8 mouse cellular contexts compared by ENCODE assay signal in genomic region chr13:55513111-55513748, GRCm38 (mm10). TPM values are rescaled to one million over a fixed set of nuclear protein-coding genes. Genes with fewer than 3 reads are reported as not detected.
DNase-seq lines count a peak whose midpoint lies in the region; ATAC-seq and TF ChIP-seq lines count a peak whose summit lies in the region.

TSS of gene Pdlim7 (minus strand) at chr13:55513676.

- H3K79me2 ChIP-seq in liver, adult 2 months (ENCODE audit: control insufficient read depth, insufficient read depth, low read length): no peaks in the 10 kb centered on the region

- TF ChIP-seq CTCF in brain, embryonic 14.5 days (IDR thresholded peaks at IDR 0.05; ENCODE audit: borderline replicate concordance, extremely low read depth, insufficient read depth, insufficient read length): peak; percentile 92
- peak; percentile 86 for TF ChIP-seq CTCF in liver, adult 2 months (IDR thresholded peaks at IDR 0.05; ENCODE audit: low read depth, low read length)

- H3K4me1 ChIP-seq in heart, embryonic 10.5 days: peaks cover 49% of the 10 kb centered on the region
- H3K4me1 ChIP-seq in kidney, embryonic 15.5 days: peaks cover 37% of the 10 kb centered on the region
- peaks cover 13% of the 10 kb centered on the region for H3K4me1 ChIP-seq in liver, adult 2 months (ENCODE audit: control insufficient read depth, insufficient read depth, low read length)

- H3K9ac ChIP-seq in kidney, embryonic 15.5 days: peak within 1 kb of the TSS; percentile 82
- H3K9ac ChIP-seq in liver, adult 2 months (ENCODE audit: low read depth, low read length): peak within 1 kb of the TSS; percentile 92

- TF ChIP-seq POLR2A in brain, embryonic 14.5 days (IDR thresholded peaks at IDR 0.05; ENCODE audit: borderline replicate concordance, extremely low read depth, insufficient read depth, insufficient read length, poor library complexity, severe bottlenecking): peak; percentile 100
- TF ChIP-seq POLR2A in liver, adult 2 months (IDR thresholded peaks at IDR 0.05; ENCODE audit: extremely low read depth, insufficient read depth, low read length): peak; percentile 97

- DNase-seq in CD4-positive helper T cell, adult 2 months (ENCODE audit: low read depth, low spot score): peak; percentile 84
- peak; percentile 89 for DNase-seq in brain, embryonic 14.5 days (ENCODE audit: low read depth)
- DNase-seq in heart, embryonic 10.5 days (ENCODE audit: low spot score): peak; percentile 94
- DNase-seq in liver, adult 2 months (ENCODE audit: extremely low read depth, low read depth, low spot score): peak; percentile 59
- peak; percentile 76 to 81 for DNase-seq in spleen, postnatal 36 days (ENCODE audit: low spot score in 2 of 2)

- no peaks in the 10 kb centered on the region for H3K9me3 ChIP-seq in heart, embryonic 10.5 days
- H3K9me3 ChIP-seq in kidney, embryonic 15.5 days (replicated peaks): no peaks in the 10 kb centered on the region

- peak within 1 kb of the TSS; percentile 89 for H3K4me2 ChIP-seq in kidney, embryonic 15.5 days

- H3K27ac ChIP-seq in heart, embryonic 10.5 days: peak within 1 kb of the TSS; percentile 98
- H3K27ac ChIP-seq in kidney, embryonic 15.5 days: peak within 1 kb of the TSS; percentile 94
- H3K27ac ChIP-seq in liver, adult 2 months (replicated peaks; ENCODE audit: insufficient read depth, low read depth, low read length): peak within 1 kb of the TSS; percentile 69

- H3K27me3 ChIP-seq in heart, embryonic 10.5 days (ENCODE audit: insufficient read depth, poor library complexity, severe bottlenecking): peaks cover 12% of the 10 kb centered on the region
- peaks cover 8% of the 10 kb centered on the region; the same call in 1 of the 2 replicates for H3K27me3 ChIP-seq in kidney, embryonic 15.5 days
- H3K27me3 ChIP-seq in liver, adult 2 months (ENCODE audit: control insufficient read depth, insufficient read depth, low read length): no peaks in the 10 kb centered on the region

- WGBS in heart, embryonic 10.5 days: under 1% methylated on average over 55 of the region's 55 CpGs
- under 1% methylated on average over 55 of the region's 55 CpGs for whole genome bisulfite sequencing in kidney, embryonic 15.5 days
- WGBS in liver, adult 2 months: under 1% methylated on average over 55 of the region's 55 CpGs

- ATAC-seq in erythroblast, adult 5-6 weeks (replicated peaks; ENCODE audit: low FRiP score, poor library complexity, severe bottlenecking): peak; percentile 85
- peak; percentile 73 for ATAC-seq in kidney, embryonic 15.5 days (replicated peaks; ENCODE audit: low FRiP score)
- ATAC-seq in monocyte, adult 5-6 weeks (replicated peaks; ENCODE audit: insufficient number of reproducible peaks, low FRiP score, low TSS enrichment, poor library complexity, severe bottlenecking): peak; percentile 56

- H3K4me3 ChIP-seq in heart, embryonic 10.5 days: peak within 1 kb of the TSS; percentile 98
- H3K4me3 ChIP-seq in kidney, embryonic 15.5 days (replicated peaks): peak within 1 kb of the TSS; percentile 89
- H3K4me3 ChIP-seq in liver, adult 2 months (ENCODE audit: insufficient read depth, low read depth, low read length): peak within 1 kb of the TSS; percentile 91

- H3K36me3 ChIP-seq in heart, embryonic 10.5 days: peaks cover 38% of the 10 kb centered on the region
- H3K36me3 ChIP-seq in kidney, embryonic 15.5 days: peaks cover 23% of the 10 kb centered on the region
- no peaks in the 10 kb centered on the region for H3K36me3 ChIP-seq in liver, adult 2 months (ENCODE audit: control insufficient read depth, insufficient read depth, low read length)

RNA-seq across cellular contexts. Expression of gene Pdlim7, which starts in this region (rescaled TPM):
- 118 and 126 TPM in 2 replicates for polyA plus RNA-seq in brain, embryonic 14.5 days (2012; rRNA removed)
- 1.7 and 1.9 TPM in 2 replicates for total RNA-seq in erythroblast, adult 5-6 weeks (2015; ENCODE audit: low replicate concordance)
- 2.4 and 2.9 TPM in 2 replicates for total RNA-seq in erythroblast, adult 5-6 weeks (2017; ENCODE audit: low replicate concordance)
- 397 and 462 TPM in 2 replicates for polyA plus RNA-seq in heart, embryonic 10.5 days (2016; fragmentation: Nextera tagmentation; extraction: Ambion mirVana)
- polyA plus RNA-seq in kidney, embryonic 15.5 days (2015; fragmentation: Nextera tagmentation; extraction: Ambion mirVana): 141 and 169 TPM in 2 replicates
- 3.6 and 6.4 TPM in 2 replicates for total RNA-seq in liver, adult 2 months (2014; rRNA removed)
- polyA plus RNA-seq in liver, adult 2 months (2012; rRNA removed): 6.7 and 10.2 TPM in 2 replicates
- 4.7 to 13.5 TPM (median 10.5 TPM) in 3 replicates for total RNA-seq in monocyte, adult 5-6 weeks (2017)

Comparison
In these comparisons a context has a peak if more than half of its experiments do, and no peak if none do; other contexts are left out.
1. Peak in every context shown above with its lines: DNase-seq, ATAC-seq, H3K4me3 ChIP-seq and H3K27ac ChIP-seq.
2. RNA of gene Pdlim7 (polyA plus RNA-seq): 397 to 462 TPM in heart, embryonic 10.5 days, 141 to 169 TPM in kidney, embryonic 15.5 days and 118 to 126 TPM in brain, embryonic 14.5 days; 6.7 to 10.2 TPM in liver, adult 2 months; every median in the first group is over 10 times any median in the second.